Mouse (Mus musculus) midbrain, embryonic 13.5 days (tissue): ENCODE measurements around the gene Pik3ca. TPM values are rescaled to one million over a fixed set of nuclear protein-coding genes. Genes with fewer than 3 reads are reported as not detected.

Experiments
- ATAC-seq: fragments of 200-750 bp; cut with Nextera tagmentation; 2 replicates; pipeline ENCODE4 v1.8.0; 2017; ENCODE audit warnings: mild to moderate bottlenecking, moderate TSS enrichment, moderate library complexity
- H3K27ac ChIP-seq: fragments of 300-500 bp; sonication (generic); 2 replicates; pipeline ENCODE4 v1.5.1; 2015; ENCODE audit warnings: inconsistent platforms, mild to moderate bottlenecking, moderate library complexity
- H3K27me3 ChIP-seq: fragments of 300-500 bp; sonication (generic); 2 replicates; pipeline ENCODE4 v1.6.1; 2015; ENCODE audit warnings: mild to moderate bottlenecking, inconsistent platforms
- H3K36me3 ChIP-seq: fragments of 300-500 bp; sonication (generic); 2 replicates; pipeline ENCODE4 v1.6.1; 2015; ENCODE audit warnings: mild to moderate bottlenecking, inconsistent platforms
- H3K4me1 ChIP-seq: fragments of 300-500 bp; sonication (generic); replicated peaks from 2 replicates; pipeline ENCODE4 v1.6.1; 2015; ENCODE audit warnings: inconsistent platforms
- H3K4me2 ChIP-seq: fragments of 300-500 bp; sonication (generic); replicated peaks from 2 replicates; pipeline ENCODE4 v1.6.1; 2015; ENCODE audit warnings: moderate library complexity, mild to moderate bottlenecking, inconsistent platforms
- H3K4me3 ChIP-seq: fragments of 300-500 bp; sonication (generic); replicated peaks from 2 replicates; pipeline ENCODE4 v1.5.1; 2015; ENCODE audit warnings: mild to moderate bottlenecking, inconsistent platforms
- H3K9ac ChIP-seq: fragments of 300-500 bp; sonication (generic); replicated peaks from 2 replicates; pipeline ENCODE4 v1.6.1; 2015; ENCODE audit warnings: mild to moderate bottlenecking, inconsistent platforms
- H3K9me3 ChIP-seq: fragments of 300-500 bp; sonication (generic); 2 replicates; pipeline ENCODE4 v1.6.1; 2016; ENCODE audit warnings: mild to moderate bottlenecking, inconsistent platforms
- WGBS: fragments of 180-500 bp; shearing (Covaris S2); methylation state at CpG from one replicate; pipeline ENCODE4 v1.1.7; 2015; 5-methylcytosine and 5-hydroxymethylcytosine counted together
- polyA plus RNA-seq: library from polyadenylated mRNA; unstranded; fragments of >200 nt; fragmentation: Nextera tagmentation; extraction: Ambion mirVana; gene quantifications from 2 replicates; pipeline ENCODE4 v1.2.1, GENCODE M21; 2015

The Pik3ca gene
- polyA plus RNA-seq, 1 experiment from 2014 or later = 14.6 TPM

DNA sequence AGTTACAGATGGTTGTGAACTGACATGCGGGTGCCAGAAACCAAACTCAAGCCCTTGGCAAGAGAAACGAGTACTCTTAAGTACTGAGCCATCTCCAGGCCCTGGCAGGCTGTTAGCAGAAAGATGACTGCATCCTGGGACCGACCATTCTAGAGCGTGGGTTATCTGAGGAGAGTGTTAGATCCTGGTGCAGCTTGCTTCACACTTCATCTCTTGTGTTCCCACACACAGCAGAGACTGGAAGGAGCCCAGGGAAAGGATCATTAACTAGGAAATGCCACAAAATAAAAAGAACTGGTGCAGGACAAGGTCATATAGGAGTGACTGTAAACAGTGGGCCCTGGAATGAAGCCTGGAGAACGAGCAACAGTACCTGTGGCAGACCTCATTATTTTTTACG, 73.6 kb downstream of the Pik3ca start:
- H3K4me2 ChIP-seq = no peak overlapping the region
- WGBS = 93% methylated on average over 6 of the region's 6 CpGs
- H3K9me3 ChIP-seq = no peaks in the 10 kb centered on the region
- H3K27me3 ChIP-seq = no peaks in the 10 kb centered on the region
- H3K9ac ChIP-seq = no peak overlapping the region
- peaks cover 11% of the 10 kb centered on the region; the same call in 1 of the 2 replicates for H3K36me3 ChIP-seq
- no peaks in the 10 kb centered on the region; the same call in 1 of the 2 replicates for H3K4me1 ChIP-seq
- no peak overlapping the region for H3K4me3 ChIP-seq
- ATAC-seq = 0 out of 2 replicates have a peak, but pooled peaks have one; percentile 30
- H3K27ac ChIP-seq = no peak overlapping the region

DNA sequence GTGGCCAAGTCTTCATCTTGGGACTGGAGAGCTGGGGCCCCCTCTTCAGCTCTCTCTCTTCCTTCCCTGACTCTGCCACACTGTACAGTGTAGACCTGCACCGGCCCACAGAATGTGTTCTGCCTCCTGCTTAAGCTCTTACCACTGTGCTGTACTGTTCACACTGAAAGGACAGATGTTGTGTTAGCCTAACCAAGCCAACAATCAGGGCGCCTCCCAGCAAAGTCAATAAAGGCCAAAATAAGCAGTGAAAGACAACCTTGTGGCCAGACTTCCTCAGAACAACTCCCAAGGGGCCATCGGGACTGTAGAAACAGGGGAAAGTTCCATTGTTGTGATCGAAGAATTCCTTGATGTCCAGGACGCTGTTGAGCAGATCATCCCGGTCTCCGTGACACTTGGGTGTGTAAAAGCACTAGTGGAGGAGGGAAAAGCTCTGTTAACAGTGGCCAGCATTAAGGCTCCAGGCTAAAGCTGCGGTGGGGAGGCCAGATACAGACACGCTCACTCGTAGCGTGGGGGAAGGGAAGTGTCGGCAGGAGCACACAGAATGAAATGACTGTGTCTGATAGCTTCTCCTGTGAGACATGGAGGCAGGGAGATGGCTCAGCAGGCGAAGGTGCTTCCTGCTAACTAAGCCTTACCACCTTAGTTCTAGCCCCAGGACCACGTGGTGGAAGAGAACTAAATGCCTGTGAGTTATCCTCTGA, 74.9 kb downstream of the Pik3ca start:
- no peak for ATAC-seq

DNA sequence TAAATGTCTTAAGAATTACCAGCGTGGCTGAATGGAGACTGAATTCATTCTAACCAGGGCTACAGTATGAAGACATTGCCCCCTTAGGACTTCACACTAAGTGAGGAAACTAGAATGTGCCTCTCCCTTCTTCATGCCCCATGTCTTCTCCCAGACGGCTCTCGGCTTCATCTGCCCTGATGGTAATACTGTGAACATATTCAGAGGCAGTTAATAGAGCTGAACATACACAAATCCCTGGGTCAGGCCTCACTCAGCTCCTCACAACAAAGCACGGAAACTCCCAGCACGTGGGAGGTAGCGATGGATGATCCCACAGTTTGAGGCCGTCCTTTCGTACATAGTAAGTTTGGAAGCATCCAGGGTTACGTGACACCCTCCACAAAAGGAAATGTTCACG, 75.7 kb downstream of the Pik3ca start:
- no peaks in the 10 kb centered on the region; the same call in 1 of the 2 replicates for H3K4me1 ChIP-seq
- ATAC-seq = no peak
- no peaks in the 10 kb centered on the region for H3K9me3 ChIP-seq
- no peaks in the 10 kb centered on the region for H3K36me3 ChIP-seq
- no peak overlapping the region for H3K27ac ChIP-seq
- H3K9ac ChIP-seq = no peak overlapping the region
- no peak overlapping the region for H3K4me3 ChIP-seq
- H3K4me2 ChIP-seq = no peak overlapping the region
- no peaks in the 10 kb centered on the region for H3K27me3 ChIP-seq
- WGBS = 85% methylated on average over 10 of the region's 10 CpGs

More for the DNA sequence above, 74.9 kb downstream of the Pik3ca start:
- Histone ChIP-seq H3K27me3 (no peaks in the 10 kb centered on the region), H3K4me1 (no peaks in the 10 kb centered on the region; the same call in 1 of the 2 replicates), H3K4me3 (no peak overlapping the region), H3K9ac (no peak overlapping the region), H3K27ac (no peak overlapping the region), H3K4me2 (no peak overlapping the region), H3K9me3 (no peaks in the 10 kb centered on the region), H3K36me3 (peaks cover under 1% of the 10 kb centered on the region; the same call in 1 of the 2 replicates)
- WGBS = 79% methylated on average over 14 of the region's 14 CpGs

DNA sequence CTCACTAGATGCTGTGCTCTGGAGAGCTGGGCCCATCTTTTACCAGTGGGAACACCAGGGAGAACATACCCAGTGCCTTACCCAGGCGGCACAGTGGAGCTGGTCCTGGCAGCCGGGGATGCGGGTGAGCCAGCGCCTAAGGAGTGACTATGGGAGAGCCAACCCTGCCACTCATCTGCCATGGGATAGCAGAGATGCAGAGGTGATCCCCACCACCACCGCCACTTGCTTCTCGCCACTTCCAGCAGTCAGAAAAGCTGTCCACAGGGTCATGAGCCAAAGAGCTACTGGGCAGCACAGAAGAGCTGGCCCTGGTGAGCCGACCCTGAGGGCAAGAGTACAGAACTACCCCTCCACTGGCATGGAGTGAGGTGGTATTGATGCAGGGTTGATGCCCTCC, 82.5 kb downstream of the Pik3ca start:
- no peak overlapping the region for H3K4me3 ChIP-seq
- 89% methylated on average over 7 of the region's 7 CpGs for WGBS
- H3K4me1 ChIP-seq = no peaks in the 10 kb centered on the region
- H3K36me3 ChIP-seq = no peaks in the 10 kb centered on the region
- H3K4me2 ChIP-seq = no peak overlapping the region
- H3K27me3 ChIP-seq = no peaks in the 10 kb centered on the region
- no peaks in the 10 kb centered on the region for H3K9me3 ChIP-seq
- no peak overlapping the region for H3K27ac ChIP-seq
- no peak for ATAC-seq
- no peak overlapping the region for H3K9ac ChIP-seq

DNA sequence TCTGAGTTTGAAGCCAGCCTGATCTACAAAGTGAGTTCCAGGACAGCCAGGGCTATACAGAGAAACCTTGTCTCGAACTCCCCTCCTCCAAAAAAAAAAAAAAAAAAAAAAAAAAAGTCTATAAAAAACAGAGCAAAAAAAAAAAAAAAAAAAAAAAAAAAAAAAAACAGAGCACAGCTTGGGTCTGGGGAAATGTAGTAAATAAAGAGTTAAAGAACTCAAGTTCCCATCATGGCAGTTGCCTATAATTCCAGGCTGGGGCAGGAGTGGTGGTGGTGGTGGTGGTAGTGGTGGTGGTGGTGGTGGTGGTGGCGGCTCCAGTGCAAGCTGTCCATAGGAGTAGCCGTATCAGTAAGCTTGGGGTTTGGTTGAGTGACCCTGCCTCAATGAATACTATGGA, 85.6 kb downstream of the Pik3ca start:
- no peaks in the 10 kb centered on the region for H3K27me3 ChIP-seq
- ATAC-seq = no peak
- WGBS = 84% methylated on average over 3 of the region's 3 CpGs

DNA sequence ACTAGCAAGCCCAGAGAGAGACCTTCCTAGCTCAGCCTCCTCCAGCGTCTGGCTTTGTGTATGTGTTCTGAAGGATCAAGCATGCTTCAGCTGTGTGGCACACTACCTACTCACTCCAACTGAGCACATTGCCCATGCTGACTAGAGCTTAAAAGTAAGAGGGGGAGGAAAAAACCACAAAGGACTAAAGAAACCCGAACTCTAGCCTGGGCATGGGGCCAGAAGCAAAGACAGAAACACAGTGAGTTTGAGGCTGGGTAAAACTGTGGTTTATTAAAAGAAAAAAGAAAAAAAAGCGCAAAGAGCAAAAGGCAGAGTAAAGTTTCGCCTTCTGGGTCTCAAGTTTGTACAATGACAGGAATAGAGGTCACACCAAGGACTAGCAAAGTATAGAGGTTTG, 89.1 kb downstream of the Pik3ca start:
- H3K4me3 ChIP-seq = no peak overlapping the region
- no peaks in the 10 kb centered on the region for H3K27me3 ChIP-seq
- no peak overlapping the region for H3K4me2 ChIP-seq
- no peaks in the 10 kb centered on the region for H3K9me3 ChIP-seq
- no peak overlapping the region for H3K27ac ChIP-seq
- no peak for ATAC-seq
- no peaks in the 10 kb centered on the region for H3K4me1 ChIP-seq
- 83% methylated on average over 4 of the region's 4 CpGs for WGBS
- H3K36me3 ChIP-seq = no peaks in the 10 kb centered on the region
- H3K9ac ChIP-seq = no peak overlapping the region

More for the DNA sequence above, 85.6 kb downstream of the Pik3ca start:
- H3K9me3 ChIP-seq = no peaks in the 10 kb centered on the region
- no peaks in the 10 kb centered on the region for H3K4me1 ChIP-seq
- no peaks in the 10 kb centered on the region for H3K36me3 ChIP-seq
- no peak overlapping the region for H3K9ac ChIP-seq
- no peak overlapping the region for H3K4me3 ChIP-seq
- H3K27ac ChIP-seq = no peak overlapping the region
- H3K4me2 ChIP-seq = no peak overlapping the region

DNA sequence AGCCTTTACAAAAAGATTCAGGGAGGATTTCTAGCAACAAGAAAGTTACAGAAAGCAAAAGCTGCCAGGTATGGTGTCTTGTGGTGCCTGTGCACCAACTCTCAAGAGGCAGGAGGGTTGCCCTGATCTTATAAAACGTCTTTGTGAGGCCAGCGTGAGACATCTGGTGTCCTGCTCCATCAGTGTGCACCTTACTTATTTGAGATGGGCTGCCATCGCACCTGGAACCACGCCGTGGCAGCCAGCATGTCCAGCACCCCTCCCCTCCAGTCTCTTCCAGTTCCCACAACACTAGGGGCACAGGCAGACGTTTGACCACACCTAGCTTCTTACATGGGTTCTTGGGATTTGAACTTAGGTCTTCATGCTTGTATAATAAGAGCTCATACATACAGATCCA, 90.7 kb downstream of the Pik3ca start:
- Histone ChIP-seq H3K36me3 (no peaks in the 10 kb centered on the region), H3K4me3 (no peak overlapping the region), H3K9me3 (no peaks in the 10 kb centered on the region), H3K27me3 (no peaks in the 10 kb centered on the region), H3K4me2 (no peak overlapping the region), H3K4me1 (no peaks in the 10 kb centered on the region), H3K27ac (no peak overlapping the region), H3K9ac (no peak overlapping the region)
- ATAC-seq = no peak
- WGBS = 83% methylated on average over 6 of the region's 6 CpGs

DNA sequence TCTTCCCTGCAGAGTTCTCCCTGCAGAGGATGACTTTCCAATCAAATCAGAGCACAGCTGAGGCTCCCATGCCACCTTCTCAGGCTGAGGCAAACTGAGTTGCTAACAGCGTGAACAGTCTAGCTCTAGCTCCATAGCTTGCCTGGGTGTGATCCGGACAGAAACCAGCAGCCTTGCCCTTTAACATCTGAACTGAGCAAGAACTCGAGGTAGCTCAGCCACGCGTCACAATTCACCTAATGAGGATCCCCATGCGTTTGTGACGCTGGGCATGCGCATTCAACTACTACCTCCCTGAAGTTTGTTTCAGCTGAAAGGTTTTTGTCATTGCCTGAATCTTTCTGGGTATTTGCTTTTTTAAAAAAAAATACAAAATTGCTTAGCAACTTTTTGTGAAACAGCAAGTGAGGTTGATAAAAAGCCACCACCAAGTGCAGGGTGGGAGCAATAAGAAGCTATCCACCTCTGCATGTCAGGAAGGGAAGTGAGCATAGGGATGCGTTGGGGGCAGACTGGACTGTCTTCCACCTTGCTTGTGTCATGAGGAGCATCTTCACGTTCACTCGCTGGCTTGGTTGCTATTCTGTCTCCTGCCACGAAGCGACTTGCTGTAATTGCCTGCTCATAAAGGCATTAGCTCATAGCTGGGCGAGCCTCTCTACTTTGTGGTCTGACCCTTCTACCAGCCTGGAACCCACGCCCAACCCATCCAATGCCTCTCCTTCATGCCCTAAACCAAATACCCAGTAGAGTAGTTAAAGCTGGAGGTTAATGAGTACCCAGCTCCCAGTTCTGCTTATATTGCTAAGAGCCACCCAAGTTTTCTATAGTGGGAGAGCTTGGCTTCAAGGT, 92.8 kb downstream of the Pik3ca start:
- WGBS = 85% methylated on average over 15 of the region's 15 CpGs
- H3K27ac ChIP-seq = no peak overlapping the region
- H3K4me3 ChIP-seq = no peak overlapping the region
- H3K9me3 ChIP-seq = no peaks in the 10 kb centered on the region
- H3K4me1 ChIP-seq = peaks cover 5% of the 10 kb centered on the region
- H3K4me2 ChIP-seq = no peak overlapping the region
- H3K27me3 ChIP-seq = no peaks in the 10 kb centered on the region
- no peak overlapping the region for H3K9ac ChIP-seq
- ATAC-seq = no peak
- H3K36me3 ChIP-seq = no peaks in the 10 kb centered on the region

DNA sequence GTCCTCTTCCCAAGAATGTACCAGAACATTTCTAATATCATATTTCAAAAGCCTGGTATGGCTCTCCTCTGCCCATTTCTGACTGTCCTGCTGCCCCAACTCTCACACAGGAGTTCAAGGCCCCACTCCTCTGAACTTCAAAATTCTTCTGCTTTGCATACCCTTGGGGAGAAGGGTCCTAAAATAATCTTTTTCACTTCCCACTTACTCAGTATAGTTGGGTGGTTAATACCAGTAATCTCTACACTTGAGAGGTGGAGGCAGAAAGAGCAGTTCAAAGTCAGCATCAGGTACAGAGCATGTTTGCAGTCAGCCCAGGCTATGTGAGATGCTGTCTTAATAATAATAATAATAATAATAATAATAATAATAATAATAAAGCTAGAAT, 93.5 kb downstream of the Pik3ca start:
- H3K4me2 ChIP-seq = no peak overlapping the region
- H3K27ac ChIP-seq = no peak overlapping the region
- no peaks in the 10 kb centered on the region for H3K9me3 ChIP-seq
- H3K4me1 ChIP-seq = peaks cover 11% of the 10 kb centered on the region
- H3K27me3 ChIP-seq = no peaks in the 10 kb centered on the region
- no peak for ATAC-seq
- no peak overlapping the region for H3K4me3 ChIP-seq
- no peaks in the 10 kb centered on the region for H3K36me3 ChIP-seq
- H3K9ac ChIP-seq = no peak overlapping the region

DNA sequence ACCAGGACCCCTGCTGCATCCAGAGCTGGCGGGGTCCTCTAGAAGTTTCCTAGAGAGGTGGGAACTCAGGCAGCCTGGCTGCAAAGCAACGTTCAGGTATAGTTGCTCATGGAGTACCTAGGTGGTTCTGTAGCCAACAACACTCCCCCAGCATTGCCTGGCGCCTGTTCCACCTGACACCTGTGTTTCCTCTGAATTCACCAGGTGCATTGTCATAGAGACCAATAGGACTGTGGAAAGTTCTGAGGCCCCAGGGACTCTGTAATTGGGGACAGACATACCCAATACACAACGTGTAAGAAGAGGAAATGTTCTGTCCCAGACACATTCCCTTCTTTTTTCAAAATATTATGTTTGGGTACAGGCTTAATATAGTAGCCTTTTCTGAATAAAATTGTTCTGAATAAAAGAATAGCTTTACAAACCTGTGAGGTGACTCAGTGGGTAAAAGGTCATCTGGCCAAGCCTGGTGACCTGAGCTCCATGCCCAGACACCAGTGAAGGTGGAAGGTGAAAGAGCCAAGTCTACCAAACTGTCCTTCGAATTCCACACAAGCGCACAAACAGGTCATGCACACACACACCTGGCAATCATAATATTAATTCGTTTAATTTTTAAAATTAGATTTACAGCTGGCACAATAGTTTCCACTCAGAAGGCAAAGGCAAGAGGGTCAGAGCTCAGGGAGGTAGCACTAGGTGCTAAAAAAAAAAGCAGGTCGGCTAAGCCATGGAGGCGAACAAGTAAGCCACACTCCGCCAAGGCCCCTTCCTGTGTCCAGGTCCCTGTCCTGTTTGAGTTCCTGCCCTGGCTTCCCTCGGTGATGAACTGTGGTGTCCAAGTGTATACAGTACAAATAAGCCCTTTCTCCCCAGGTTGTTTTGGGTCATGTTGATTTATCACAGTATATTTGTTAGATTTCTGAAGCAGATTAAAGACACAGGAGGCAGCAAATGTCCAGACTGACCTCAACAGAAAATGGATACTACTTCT, 94.9 kb downstream of the Pik3ca start, which contains the start of gene Kcnmb3:
Gene Kcnmb3, minus strand, starts transcription at position 135 of the 994 bp plus-strand sequence.
- 81% methylated on average over 11 of the region's 11 CpGs for WGBS
- Histone ChIP-seq H3K27ac (no peak within 1 kb of the TSS), H3K9me3 (no peaks in the 10 kb centered on the region), H3K36me3 (no peaks in the 10 kb centered on the region), H3K4me1 (peaks cover 16% of the 10 kb centered on the region), H3K9ac (no peak within 1 kb of the TSS), H3K27me3 (no peaks in the 10 kb centered on the region), H3K4me3 (no peak within 1 kb of the TSS), H3K4me2 (no peak within 1 kb of the TSS)
- ATAC-seq = no peak

DNA sequence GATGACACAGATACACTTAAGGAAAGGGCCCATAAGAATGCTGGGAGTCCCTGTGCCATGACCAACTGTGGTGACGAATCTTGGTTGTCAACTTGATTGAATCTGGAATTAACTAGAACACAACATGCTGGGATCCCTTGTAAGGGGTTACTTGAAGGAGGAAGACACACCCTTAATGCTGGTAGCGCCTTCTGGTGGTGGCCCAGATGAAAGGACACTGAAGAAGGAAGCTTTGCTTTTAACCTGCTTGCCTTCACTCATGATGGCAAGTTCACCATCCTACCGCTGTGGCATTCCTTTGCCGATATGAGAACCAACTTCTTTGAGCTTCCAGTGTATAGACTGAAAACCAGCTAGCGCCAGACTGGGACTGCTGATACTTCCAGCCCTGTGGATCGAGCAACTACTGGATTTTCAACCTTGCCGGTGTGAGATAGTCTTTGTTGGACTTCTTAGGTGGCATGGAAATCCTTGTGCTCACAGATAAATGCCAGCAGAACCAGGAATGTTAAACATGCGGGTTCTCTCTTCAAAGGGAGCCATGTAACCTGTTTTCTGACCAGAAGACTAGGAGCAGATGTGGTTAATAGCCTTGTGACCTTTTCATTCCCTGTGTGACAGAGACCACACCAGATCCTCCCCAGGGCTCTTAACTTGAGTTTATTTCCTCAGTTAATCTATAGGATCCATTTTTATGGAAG, 97.1 kb downstream of the Pik3ca start:
- H3K4me2 ChIP-seq = no peak overlapping the region
- no peak overlapping the region for H3K9ac ChIP-seq
- H3K4me3 ChIP-seq = no peak overlapping the region
- H3K27me3 ChIP-seq = no peaks in the 10 kb centered on the region
- H3K4me1 ChIP-seq = peaks cover 16% of the 10 kb centered on the region
- H3K9me3 ChIP-seq = no peaks in the 10 kb centered on the region
- WGBS = 89% methylated on average over 8 of the region's 8 CpGs
- H3K36me3 ChIP-seq = no peaks in the 10 kb centered on the region
- H3K27ac ChIP-seq = no peak overlapping the region
- ATAC-seq = no peak
